Mouse (Mus musculus) hindbrain, embryonic 14.5 days (tissue): ENCODE measurements around the gene Olfr530. TPM values are rescaled to one million over a fixed set of nuclear protein-coding genes. Genes with fewer than 3 reads are reported as not detected.

Experiments
- ATAC-seq: fragments of 200-750 bp; cut with Nextera tagmentation; 2 replicates; pipeline ENCODE4 v1.8.0; 2017; ENCODE audit warnings: moderate number of reproducible peaks, mild to moderate bottlenecking, moderate TSS enrichment, moderate library complexity; ENCODE audit not compliant: low FRiP score
- DNase-seq: peaks from one replicate; pipeline ENCODE4 v3.0.0-alpha.2; 2015; ENCODE audit warnings: low spot score
- H3K27ac ChIP-seq: fragments of 300-500 bp; sonication (generic); 2 replicates; pipeline ENCODE4 v1.5.1; 2014; ENCODE audit warnings: mild to moderate bottlenecking, moderate library complexity
- H3K27me3 ChIP-seq: fragments of 300-500 bp; sonication (generic); 2 replicates; pipeline ENCODE4 v1.6.1; 2014; ENCODE audit warnings: mild to moderate bottlenecking, low read length, mixed read lengths; ENCODE audit not compliant: control insufficient read depth, insufficient read depth
- H3K36me3 ChIP-seq: fragments of 300-500 bp; sonication (generic); replicated peaks from 2 replicates; pipeline ENCODE4 v1.6.1; 2014; ENCODE audit not compliant: control insufficient read depth, insufficient read depth
- H3K4me1 ChIP-seq: fragments of 300-500 bp; sonication (generic); replicated peaks from 2 replicates; pipeline ENCODE4 v1.6.1; 2014; ENCODE audit warnings: antibody characterized with exemption, low read length, mixed read lengths; ENCODE audit not compliant: control insufficient read depth, insufficient read depth
- H3K4me2 ChIP-seq: fragments of 300-500 bp; sonication (generic); replicated peaks from 2 replicates; pipeline ENCODE4 v1.6.1; 2014; ENCODE audit warnings: mild to moderate bottlenecking, moderate library complexity
- H3K4me3 ChIP-seq: fragments of 300-500 bp; sonication (generic); replicated peaks from 2 replicates; pipeline ENCODE4 v1.5.1; 2014; ENCODE audit warnings: mild to moderate bottlenecking, low read length
- H3K9ac ChIP-seq: fragments of 300-500 bp; sonication (generic); 2 replicates; pipeline ENCODE4 v1.6.1; 2014
- H3K9me3 ChIP-seq: fragments of 300-500 bp; sonication (generic); 2 replicates; pipeline ENCODE4 v1.6.1; 2016; ENCODE audit warnings: low read length; ENCODE audit not compliant: control insufficient read depth
- WGBS: fragments of 180-500 bp; shearing (Covaris S2); extraction: QIAGEN DNeasy Blood & Tissue Kit; methylation state at CpG from one replicate; pipeline ENCODE4 v1.1.7; 2014; 5-methylcytosine and 5-hydroxymethylcytosine counted together
- polyA plus RNA-seq: library from polyadenylated mRNA; unstranded; fragments of >200 nt; fragmentation: Nextera tagmentation; extraction: Ambion mirVana; gene quantifications from 2 replicates; pipeline ENCODE4 v1.2.1, GENCODE M21; 2014

The Olfr530 gene
- not detected in 2 replicates for polyA plus RNA-seq

- Histone ChIP-seq H3K4me1 (no peaks in the 10 kb centered on the region), H3K9me3 (no peaks in the 10 kb centered on the region), H3K27me3 (no peaks in the 10 kb centered on the region), H3K36me3 (no peaks in the 10 kb centered on the region), H3K27ac (no peak within 1 kb of the TSS), H3K9ac (no peak within 1 kb of the TSS), H3K4me2 (no peak within 1 kb of the TSS), H3K4me3 (no peak within 1 kb of the TSS)
- ATAC-seq (no peak), DNase-seq (no peak)
- WGBS = 54% methylated on average over 1 of the region's 1 CpGs
Observed at GRCm38 (mm10) chr7:140376231-140376630, at the start of gene Olfr530. Gene Olfr530 (minus strand): TSS chr7:140376331.

- ATAC-seq = no peak
- no peaks in the 10 kb centered on the region for H3K27me3 ChIP-seq
- DNase-seq = no peak
- no peaks in the 10 kb centered on the region for H3K9me3 ChIP-seq
- no peaks in the 10 kb centered on the region for H3K4me1 ChIP-seq
- H3K27ac ChIP-seq = no peak within 1 kb of the TSS
- WGBS = 96% methylated on average over 1 of the region's 1 CpGs
- no peak within 1 kb of the TSS for H3K4me3 ChIP-seq
- no peak within 1 kb of the TSS for H3K9ac ChIP-seq
- H3K4me2 ChIP-seq = no peak within 1 kb of the TSS
- no peaks in the 10 kb centered on the region for H3K36me3 ChIP-seq
Observed at GRCm38 (mm10) chr7:140421539-140421938, 45.4 kb upstream of the Olfr530 start, which contains the start of gene Olfr532. Gene Olfr532 (minus strand): TSS chr7:140421639.

GRCm38 (mm10) chr7:140402818-140403217, 26.7 kb upstream of the Olfr530 start, which contains the start of gene Olfr531:
Gene Olfr531 (minus strand): TSS chr7:140402918.
- no peaks in the 10 kb centered on the region for H3K36me3 ChIP-seq
- H3K9ac ChIP-seq = no peak within 1 kb of the TSS
- no peak for ATAC-seq
- H3K27me3 ChIP-seq = no peaks in the 10 kb centered on the region
- H3K9me3 ChIP-seq = peaks cover under 1% of the 10 kb centered on the region; the same call in 1 of the 2 replicates
- H3K4me3 ChIP-seq = no peak within 1 kb of the TSS
- no peak within 1 kb of the TSS for H3K27ac ChIP-seq
- no peak within 1 kb of the TSS for H3K4me2 ChIP-seq
- WGBS = 88% methylated on average over 1 of the region's 1 CpGs
- H3K4me1 ChIP-seq = no peaks in the 10 kb centered on the region
- DNase-seq = no peak

GRCm38 (mm10) chr7:140376911-140377310, 780 bp upstream of the Olfr530 start:
- no peaks in the 10 kb centered on the region for H3K9me3 ChIP-seq

GRCm38 (mm10) chr7:140374300-140374699, 1.8 kb downstream of the Olfr530 start:
- no peak for DNase-seq
- no peaks in the 10 kb centered on the region for H3K9me3 ChIP-seq
- H3K9ac ChIP-seq = no peak overlapping the region
- no peak overlapping the region for H3K4me2 ChIP-seq
- WGBS = 80% methylated on average over 4 of the region's 4 CpGs
- no peaks in the 10 kb centered on the region for H3K4me1 ChIP-seq
- no peak for ATAC-seq
- no peaks in the 10 kb centered on the region for H3K27me3 ChIP-seq
- no peak overlapping the region for H3K27ac ChIP-seq
- H3K4me3 ChIP-seq = no peak overlapping the region
- no peaks in the 10 kb centered on the region for H3K36me3 ChIP-seq

More at GRCm38 (mm10) chr7:140376911-140377310, 780 bp upstream of the Olfr530 start:
- no peak for ATAC-seq
- Histone ChIP-seq H3K27me3 (no peaks in the 10 kb centered on the region), H3K9ac (no peak overlapping the region), H3K27ac (no peak overlapping the region), H3K4me2 (no peak overlapping the region), H3K4me1 (no peaks in the 10 kb centered on the region), H3K4me3 (no peak overlapping the region), H3K36me3 (no peaks in the 10 kb centered on the region)
- DNase-seq = no peak
- 95% methylated on average over 2 of the region's 2 CpGs for WGBS

- 68% methylated on average over 3 of the region's 3 CpGs for WGBS
- H3K4me3 ChIP-seq = no peak within 1 kb of the TSS
- no peaks in the 10 kb centered on the region for H3K9me3 ChIP-seq
- H3K4me1 ChIP-seq = no peaks in the 10 kb centered on the region
- H3K27me3 ChIP-seq = no peaks in the 10 kb centered on the region
- H3K36me3 ChIP-seq = no peaks in the 10 kb centered on the region
- no peak within 1 kb of the TSS for H3K9ac ChIP-seq
- H3K27ac ChIP-seq = no peak within 1 kb of the TSS
- no peak for DNase-seq
- H3K4me2 ChIP-seq = no peak within 1 kb of the TSS
- ATAC-seq = no peak
Observed at GRCm38 (mm10) chr7:140361571-140361970, 14.6 kb downstream of the Olfr530 start, which contains the start of gene Olfr60. Gene Olfr60 (minus strand): TSS chr7:140361671.

GRCm38 (mm10) chr7:140333717-140334116, 42.4 kb downstream of the Olfr530 start, which contains the start of gene Olfr527:
Gene Olfr527 (plus strand): TSS chr7:140334017.
- Histone ChIP-seq H3K36me3 (no peaks in the 10 kb centered on the region), H3K27ac (no peak within 1 kb of the TSS), H3K4me3 (no peak within 1 kb of the TSS), H3K4me1 (no peaks in the 10 kb centered on the region), H3K9me3 (no peaks in the 10 kb centered on the region), H3K27me3 (no peaks in the 10 kb centered on the region), H3K9ac (no peak within 1 kb of the TSS), H3K4me2 (no peak within 1 kb of the TSS)
- no peak for ATAC-seq
- no peak for DNase-seq
- WGBS = 77% methylated on average over 2 of the region's 2 CpGs

GRCm38 (mm10) chr7:140329766-140330304, 46.3 kb downstream of the Olfr530 start:
- 47% methylated on average over 1 of the region's 1 CpGs for WGBS
- Histone ChIP-seq H3K36me3 (no peaks in the 10 kb centered on the region), H3K4me3 (no peak overlapping the region), H3K9ac (no peak overlapping the region), H3K4me1 (no peaks in the 10 kb centered on the region), H3K9me3 (no peaks in the 10 kb centered on the region), H3K27me3 (no peaks in the 10 kb centered on the region), H3K4me2 (no peak overlapping the region), H3K27ac (no peak overlapping the region)
- ATAC-seq = no peak
- DNase-seq = no peak
